Mouse (Mus musculus) ZHBTc4 (cell line): Measurements from ENCODE around the gene Nphp3.

Experiments
- DNase-seq: peaks from one replicate; pipeline ENCODE4 v3.0.0-alpha.2; 2011; ENCODE audit warnings: low read depth, low spot score

Nphp3 gene

DNA sequence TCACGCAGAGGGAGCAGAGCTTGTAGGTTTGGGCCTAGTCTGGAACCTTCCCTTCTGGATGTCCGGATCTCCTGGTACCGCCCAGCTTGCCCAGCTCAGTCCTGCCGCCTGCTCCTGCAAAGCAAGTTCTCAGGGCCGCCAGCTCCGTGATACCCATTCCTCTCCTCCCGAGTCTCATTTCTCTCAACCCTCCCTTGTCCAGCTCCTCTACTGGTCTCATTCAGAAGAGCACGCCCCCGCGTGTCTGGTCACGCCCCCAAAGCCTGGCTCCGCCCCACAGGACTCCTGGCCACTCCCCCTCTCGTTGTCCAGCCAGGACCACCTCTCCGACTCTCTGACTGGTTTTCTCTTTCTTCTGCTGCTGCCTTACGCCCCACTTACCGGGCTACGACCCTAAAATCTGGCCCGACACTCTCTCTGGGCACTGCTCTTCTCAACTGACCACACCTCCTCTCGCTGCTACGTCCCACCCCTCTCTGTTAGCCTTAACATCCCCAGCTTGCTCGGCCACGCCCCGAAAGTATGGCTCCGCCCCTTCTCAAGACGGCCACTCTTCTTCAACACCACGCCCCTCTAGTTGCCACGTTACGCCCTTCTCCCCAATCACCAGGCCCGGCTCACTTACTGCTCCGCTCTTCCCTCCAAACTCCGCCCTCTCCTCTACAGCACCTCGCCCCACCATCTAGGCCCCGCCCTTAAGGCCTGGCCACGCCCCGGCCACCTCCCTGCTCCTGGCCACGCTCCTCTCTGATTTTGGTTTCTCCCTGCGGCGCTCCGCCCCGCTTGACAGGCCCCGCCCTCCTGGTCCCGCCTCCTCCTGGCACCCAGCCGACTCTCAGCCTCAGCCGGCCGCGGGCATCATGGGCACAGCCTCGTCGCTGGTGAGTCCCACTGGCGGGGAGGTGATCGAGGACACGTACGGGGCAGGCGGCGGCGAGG, at the start of gene Nphp3:
Gene Nphp3, plus strand, starts transcription at position 624 of the 939 bp plus-strand sequence.
- peak; percentile 100 for DNase-seq

DNA sequence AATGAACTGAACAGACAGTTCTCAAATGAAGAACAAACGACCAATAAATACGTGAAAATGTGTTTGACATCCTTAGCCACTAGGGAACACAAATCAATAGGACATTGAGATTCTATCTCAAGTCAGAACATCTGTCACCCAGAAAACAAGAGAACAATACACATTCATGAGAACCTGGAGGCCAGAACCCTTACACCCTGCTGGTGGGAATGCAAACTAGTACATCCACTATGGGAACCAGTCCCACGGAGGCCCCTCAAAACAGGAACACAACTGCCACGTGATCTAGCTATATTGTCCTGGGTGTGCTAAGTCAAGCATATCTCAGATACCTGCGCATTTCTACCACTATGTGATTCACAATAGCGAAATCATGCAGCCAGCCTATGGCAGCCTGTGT, 43.6 kb upstream of the Nphp3 start:
- no peak for DNase-seq

DNA sequence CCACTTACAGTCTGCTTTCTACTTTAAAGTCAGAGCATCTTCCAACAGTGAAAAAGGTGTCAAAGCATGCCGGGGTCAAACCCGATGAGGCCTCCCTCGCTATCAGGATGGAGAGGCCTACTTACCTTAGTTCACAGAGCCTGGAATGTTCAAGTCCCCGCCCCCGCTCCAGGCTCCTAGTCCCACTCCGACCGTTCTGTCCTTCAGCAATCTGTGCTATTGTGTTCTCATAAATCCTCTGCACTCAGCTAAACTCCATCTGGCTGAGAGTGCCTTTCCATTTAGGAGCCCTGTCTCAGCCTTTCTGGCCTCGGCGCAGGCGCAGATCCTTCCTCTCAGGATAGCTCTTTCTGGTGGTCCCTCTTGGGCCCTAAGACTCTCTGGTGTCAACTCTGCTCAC, 42.4 kb upstream of the Nphp3 start:
- peak; percentile 35 for DNase-seq

DNA sequence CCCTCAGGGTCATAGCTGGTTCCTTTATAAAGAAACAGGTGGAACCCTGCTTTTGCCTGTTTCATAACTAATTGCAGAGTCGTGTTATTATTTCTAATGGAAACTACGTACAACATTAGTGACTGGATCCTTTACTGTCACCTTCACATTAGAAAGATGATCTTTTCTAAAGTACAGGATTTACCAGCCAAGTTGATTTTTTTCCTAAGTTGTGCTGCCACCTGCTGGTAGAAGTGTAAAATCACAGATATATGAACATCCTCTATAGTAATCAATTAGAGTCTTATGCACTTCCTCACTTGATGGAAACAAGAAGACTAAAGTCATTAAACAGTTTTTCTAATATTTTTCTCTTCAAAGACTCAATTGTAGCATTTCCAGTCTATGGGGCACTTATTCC, 5.8 kb upstream of the Nphp3 start:
- peak; percentile 69 for DNase-seq

DNA sequence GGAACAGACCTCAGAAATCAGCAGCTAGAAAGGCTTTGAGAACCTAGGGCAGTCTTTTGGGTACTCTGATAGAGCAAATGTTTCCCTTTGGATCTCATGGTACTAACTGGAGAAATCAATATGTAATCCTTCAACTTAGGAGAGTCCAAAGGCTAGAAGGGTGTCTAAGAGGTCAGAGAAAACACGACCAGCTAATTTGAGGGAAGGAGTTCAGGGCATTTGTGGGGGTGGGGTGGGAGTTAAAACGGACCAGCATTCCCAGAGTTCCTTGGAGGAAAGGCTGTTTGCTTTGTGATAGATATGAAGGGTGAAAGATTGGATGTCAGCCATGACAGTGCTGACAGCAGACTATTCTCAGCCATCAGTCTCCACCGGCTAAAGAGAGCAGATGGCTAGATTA, 1.7 kb upstream of the Nphp3 start:
- no peak for DNase-seq

DNA sequence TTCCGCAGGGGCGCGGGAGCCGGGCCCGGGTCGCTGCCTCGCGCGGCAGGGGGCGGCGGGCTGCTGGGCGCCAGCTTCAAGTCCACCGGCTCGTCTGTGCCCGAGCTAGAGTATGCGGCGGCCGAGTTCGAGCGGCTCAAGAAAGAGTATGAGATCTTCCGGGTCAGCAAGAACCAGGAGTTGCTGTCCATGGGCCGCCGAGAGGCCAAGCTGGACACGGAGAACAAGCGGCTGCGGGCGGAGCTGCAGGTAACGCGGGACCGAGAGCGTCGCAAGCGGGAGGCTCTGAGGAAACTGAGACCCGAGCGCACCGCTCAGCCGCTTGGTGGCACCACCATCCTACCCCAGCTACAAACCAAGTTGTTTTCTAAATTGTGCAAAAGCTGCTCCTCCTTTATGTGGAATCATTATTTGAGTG, 578 bp downstream of the Nphp3 start:
- DNase-seq = peak; percentile 89

DNA sequence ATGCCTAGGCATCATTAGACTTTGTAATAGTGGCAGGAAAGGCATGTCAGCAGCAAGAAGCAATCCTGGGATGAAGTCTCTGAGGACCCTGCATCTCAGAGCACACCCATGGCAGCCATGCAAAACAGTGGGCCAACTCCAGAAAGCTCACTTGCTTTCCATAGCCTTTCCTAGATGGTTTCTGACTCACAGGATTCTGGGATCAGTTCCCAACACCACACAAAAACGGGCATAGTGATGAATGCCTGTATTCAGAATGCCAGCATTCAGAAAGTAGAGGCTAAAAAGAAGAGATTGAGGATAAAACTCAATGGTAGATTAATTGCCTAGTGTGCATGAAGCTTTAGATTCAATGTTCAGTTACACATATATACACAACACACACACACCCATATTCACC, 12.2 kb downstream of the Nphp3 start:
- DNase-seq = no peak

DNA sequence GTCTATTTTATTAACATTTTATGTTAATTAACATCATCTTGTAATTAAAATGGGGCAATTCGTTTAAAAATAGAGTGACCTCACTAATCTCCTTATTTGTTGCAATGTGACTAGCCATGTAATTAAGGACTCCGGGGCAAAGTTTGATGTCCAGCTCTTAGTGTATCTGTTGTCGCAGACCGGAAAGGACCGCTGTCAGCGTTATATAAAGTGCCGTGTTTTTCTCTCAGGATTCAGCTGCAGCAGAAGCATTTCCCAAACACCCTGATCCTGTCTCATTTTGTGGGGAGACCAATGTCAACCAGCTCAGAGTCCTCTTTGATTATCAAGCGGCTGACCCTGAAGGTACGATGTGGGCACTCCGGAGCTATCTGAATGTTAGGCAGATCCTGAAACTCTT, 18.7 kb downstream of the Nphp3 start:
- no peak for DNase-seq

DNA sequence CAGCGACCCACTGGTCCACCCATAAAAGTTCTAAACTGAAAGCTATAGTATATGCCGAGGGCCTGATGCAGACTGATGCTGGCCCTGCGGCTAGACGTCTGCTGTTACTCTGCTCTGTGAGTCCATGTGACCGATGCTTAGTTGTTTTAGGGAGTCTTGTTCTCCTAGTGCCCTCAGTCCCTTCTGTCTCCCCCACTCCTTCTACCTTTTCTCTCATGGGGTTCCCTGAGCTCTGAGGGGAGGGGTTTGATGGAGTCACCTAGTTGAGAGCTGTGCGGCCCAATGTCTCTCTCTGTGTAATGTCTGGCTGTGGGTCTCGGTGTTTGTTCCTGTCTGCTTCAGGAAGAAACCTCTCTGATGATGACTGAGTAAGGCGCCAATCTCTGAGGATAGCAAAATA, 24.8 kb downstream of the Nphp3 start:
- no peak for DNase-seq

DNA sequence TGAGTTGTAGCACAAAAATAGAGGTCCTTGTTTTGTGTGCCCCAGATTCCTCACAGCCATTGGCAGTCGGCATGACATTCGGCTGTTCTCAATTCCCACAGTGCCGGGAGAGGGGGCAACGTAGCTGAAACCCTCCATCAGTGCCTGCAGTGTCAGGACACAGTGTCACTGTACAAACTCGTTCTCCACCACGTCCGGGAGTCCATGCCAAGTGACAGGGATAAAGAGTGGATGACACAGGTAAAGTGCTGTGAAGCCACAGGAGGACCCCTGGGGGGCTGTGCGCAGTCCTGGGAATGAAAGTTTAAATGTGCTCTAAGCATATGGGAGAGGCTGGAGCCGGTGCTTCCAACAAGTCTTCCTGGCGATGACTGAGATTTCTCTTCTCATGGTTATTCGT, 27.5 kb downstream of the Nphp3 start:
- no peak for DNase-seq

DNA sequence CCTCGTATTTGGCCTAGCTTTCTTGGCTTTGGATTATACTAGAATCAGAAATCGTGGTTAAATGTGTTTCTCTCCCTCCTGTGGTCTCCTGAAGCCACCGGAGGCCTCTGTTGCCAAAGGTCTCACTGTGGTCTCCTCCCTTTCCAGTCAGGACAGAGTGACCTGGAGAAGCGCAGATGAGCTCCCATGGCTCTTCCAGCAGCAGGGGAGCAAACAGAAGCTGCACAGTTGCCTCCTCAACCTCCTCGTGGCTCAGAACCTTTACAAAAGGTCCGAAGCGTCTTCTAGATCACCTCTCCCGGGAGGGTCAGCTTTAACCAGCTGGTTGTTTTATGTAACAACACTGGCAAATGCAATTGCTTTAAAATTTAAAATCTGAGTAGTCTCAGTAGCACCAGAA, 31.9 kb downstream of the Nphp3 start:
- no peak for DNase-seq

DNA sequence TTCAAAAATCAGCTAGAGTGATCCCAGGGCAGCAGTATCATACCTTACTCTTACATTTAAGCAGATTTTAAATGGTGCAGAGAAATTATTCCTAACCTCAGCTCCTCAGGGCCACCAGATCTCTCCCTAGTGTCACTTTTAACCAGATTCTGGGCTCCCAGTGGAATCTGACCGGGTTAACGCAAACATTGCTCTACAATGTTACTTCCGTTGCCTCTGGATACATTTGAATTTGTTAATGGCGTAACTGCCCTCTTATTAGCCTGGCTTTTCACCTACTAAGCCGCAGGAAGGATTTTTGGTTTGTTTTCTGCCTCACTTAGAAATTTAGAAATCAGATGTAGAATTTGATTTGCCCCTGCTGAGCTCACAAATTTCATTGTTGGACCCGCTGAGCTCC, 32.4 kb downstream of the Nphp3 start:
- DNase-seq = no peak

DNA sequence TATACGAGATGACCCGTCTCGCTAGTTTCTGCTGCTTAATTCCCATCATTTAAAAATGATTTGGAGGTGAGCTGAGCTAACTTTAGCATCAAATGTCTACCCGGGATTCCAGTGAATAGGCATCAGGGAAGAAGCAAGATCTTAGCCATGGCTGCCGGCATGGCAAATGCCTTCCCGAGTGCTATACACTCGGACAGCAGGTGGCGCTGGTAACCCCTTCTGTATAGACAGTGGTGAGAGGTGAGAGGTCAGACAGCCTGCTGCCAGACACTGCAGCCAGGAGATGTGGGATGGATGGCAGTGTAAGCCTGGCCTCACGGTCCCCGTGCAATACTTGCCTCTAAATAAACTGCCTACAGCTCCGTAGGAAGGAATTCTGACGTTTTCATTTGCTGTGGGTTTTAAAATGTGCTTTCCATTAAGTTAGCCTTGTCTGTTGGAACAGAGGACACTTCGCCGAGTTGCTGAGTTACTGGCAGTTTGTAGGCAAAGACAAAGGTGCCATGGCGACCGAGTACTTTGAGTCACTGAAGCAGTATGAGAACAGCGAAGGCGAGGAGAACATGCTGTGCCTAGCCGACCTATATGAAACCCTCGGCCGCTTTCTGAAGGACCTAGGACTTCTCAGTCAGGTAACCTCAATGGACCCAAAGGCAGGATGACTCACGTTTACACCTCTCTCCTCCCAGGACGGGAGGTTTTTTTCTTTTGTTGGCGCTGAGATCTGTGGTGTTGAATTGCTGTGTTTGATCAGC, 33.1 kb downstream of the Nphp3 start:
- DNase-seq = peak; percentile 95

DNA sequence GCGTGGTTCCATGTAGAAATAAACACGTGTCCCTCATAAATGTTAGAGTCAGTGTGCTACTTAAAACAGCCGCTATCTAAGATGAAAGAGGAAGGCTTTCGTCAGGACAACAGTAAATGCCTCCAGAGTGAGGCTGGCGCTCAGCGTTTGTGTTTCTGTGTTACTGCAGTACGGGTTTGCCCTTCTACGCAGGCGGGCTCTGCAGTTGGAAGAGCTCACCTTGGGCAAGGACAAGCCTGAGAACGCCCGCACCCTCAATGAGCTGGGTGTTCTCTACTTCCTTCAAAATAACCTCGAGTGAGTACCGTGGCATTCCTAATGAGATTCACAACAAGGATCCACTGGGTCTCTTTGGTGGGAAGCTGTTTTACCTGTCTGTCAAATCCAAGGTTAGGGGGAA, 35.9 kb downstream of the Nphp3 start:
- peak; percentile 50 for DNase-seq

DNA sequence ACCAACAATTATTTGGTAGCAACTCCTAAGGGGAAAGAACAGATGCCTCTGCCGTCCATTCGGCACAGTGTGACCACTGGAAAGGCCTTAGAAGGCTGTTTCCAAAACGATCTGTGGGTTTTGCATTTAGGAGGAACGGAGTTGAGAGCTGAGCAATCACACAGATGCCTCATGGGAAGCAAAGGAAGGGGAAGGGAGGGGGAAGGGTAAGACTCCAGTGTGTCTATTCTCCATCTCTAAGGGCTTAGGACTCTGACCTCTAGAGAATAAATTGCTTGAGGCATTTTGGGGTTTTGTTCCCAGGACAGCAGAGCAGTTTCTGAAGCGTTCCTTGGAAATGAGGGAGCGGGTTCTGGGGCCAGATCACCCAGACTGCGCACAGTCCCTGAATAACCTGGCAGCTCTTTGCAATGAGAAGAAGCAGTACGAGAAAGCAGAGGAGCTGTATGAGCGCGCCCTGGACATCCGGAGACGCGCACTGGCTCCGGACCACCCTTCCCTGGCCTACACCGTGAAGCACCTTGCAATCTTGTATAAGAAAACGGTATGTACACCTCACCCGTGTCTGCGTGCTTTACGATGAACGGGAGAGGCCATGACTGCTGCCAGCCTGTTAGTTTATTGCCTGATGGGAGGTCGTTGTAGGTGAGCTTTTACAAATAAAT, 36.8 kb downstream of the Nphp3 start:
- DNase-seq = peak; percentile 58

DNA sequence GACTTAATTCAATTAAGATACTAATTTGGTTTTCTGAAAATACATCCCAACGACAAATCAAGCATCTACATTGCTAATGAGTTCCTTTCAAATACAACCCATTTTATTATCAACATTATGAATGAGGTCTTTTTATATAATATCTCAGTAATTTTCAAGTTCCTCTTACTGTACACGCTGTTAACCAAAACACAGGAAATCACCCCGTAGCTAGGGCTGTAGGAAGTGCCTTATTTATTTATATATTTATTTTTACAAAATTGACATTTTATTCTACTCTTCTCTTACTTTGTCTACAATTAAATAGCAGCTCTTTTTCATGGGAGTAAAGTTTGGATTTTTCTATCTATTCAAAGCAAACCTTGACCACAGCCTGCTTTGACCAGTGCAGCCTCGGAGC, 37.4 kb downstream of the Nphp3 start:
- DNase-seq = no peak

DNA sequence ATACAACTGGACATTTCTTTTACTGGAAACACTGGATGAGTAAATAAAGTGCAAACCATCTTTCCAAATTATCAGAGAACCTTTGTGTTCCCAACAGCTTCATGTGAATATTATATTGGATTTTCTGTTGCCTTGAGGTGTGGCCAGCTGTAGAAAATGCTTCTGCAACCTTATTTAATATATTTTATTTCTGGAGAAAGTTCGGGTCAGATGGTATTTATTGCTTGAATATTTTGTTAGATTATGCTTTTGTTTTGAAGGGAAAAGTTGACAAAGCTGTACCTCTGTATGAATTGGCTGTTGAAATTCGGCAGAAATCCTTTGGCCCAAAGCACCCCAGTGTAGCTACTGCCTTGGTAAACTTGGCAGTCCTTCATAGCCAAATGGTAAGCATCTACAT, 38.0 kb downstream of the Nphp3 start, which contains the start of gene Gm28305:
Gene Gm28305, plus strand, starts transcription at position 301 of the 400 bp plus-strand sequence.
- DNase-seq = no peak

DNA sequence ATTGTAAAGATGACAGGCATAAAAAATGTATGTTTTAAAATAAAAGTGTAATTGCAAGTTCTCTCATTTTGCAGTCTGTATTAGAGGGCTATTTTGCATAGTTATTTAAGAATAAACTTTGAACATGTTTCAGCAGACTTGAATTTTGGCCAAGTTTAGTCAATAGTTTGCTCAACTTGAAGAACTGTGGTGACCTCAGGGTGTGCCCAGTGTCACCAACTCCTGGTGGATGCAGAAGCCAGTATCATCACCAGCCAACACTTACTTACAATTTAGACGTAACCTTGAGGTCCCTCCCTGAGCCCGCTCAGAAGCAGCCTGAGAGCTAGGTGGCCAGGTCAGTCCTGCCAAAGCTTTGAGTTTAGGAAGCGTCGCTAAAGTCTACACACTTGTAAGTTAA, 41.3 kb downstream of the Nphp3 start:
- DNase-seq = no peak

DNA sequence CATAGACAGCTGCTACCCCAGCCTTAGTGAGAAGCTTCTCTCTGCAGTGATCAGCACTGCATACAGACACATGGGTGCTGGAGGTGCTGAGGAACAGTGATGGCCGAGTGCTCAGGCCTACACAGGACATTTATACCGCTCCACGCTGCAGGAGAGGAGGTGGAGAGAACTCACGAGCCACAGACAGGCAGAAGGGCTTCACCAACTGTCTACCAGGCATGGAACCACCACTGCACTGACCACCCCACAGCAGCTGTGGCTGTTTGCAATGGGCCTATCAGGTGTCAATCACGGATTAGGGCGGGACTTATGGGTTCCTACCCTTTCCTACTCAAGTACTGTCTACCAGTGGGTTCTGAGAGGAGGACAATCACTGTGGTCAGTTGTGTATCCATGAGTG, 48.7 kb downstream of the Nphp3 start:
- no peak for DNase-seq

DNA sequence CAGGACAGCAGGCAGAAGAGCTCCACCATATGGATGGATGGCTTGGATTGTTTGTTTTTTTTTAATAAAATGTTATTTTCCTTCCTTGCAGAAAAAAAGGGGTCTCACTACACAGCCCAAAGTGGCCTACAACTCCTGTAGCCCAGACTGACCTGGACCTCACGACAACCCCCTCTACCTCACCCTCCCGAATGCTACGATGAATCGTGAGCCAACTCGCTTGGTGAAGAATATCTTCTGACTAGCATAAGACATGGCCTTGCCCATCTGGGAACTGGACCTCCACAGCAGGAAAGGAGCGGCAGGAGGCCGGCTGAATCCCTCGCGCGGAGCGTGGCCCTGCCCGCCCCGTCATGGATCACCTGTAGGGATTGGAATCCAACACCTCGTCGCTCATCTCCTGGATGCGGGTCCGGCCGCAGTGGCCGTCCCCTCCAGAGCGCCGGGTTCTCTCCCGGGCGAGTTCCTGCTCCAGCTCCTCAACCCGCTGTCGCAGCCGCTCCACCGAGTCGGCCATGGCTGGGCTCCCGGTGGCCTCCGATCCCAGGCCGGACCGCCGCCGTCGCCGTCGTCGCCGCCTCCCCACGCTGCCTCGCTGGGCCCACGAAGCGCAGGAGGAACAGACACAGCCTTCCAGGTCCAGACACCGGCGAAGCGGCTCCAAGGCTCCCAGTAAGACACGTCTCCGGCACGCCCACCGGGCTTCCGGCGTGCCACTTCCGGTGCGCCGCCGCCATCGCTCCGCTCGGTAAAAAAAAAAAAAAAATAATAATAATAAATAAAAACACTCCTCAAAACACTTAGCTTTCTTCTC, 60.3 kb downstream of the Nphp3 start, which contains the start of gene Uba5:
Gene Uba5, minus strand, starts transcription at position 705 of the 814 bp plus-strand sequence.
- peak; percentile 91 for DNase-seq
